Mouse (Mus musculus) hindbrain, embryonic 13.5 days (tissue): ENCODE results near the gene Gpr176. TPM values are rescaled to one million over a fixed set of nuclear protein-coding genes. Genes with fewer than 3 reads are reported as not detected.
"Not testable (repeated sequence)": the region's sequence is repeated elsewhere in the genome, so short reads cannot be mapped to it uniquely, and the experiment has no call there.

Experiments used
- ATAC-seq: fragments of 200-750 bp; cut with Nextera tagmentation; 2 replicates; pipeline ENCODE4 v1.8.0; 2017; ENCODE audit warnings: moderate TSS enrichment; ENCODE audit not compliant: low FRiP score
- H3K27ac ChIP-seq: fragments of 300-500 bp; sonication (generic); 2 replicates; pipeline ENCODE4 v1.5.1; 2015; ENCODE audit warnings: inconsistent platforms, mild to moderate bottlenecking, moderate library complexity
- H3K27me3 ChIP-seq: fragments of 300-500 bp; sonication (generic); 2 replicates; pipeline ENCODE4 v1.6.1; 2015; ENCODE audit warnings: mild to moderate bottlenecking, inconsistent platforms
- H3K36me3 ChIP-seq: fragments of 300-500 bp; sonication (generic); 2 replicates; pipeline ENCODE4 v1.6.1; 2015; ENCODE audit warnings: mild to moderate bottlenecking, inconsistent platforms
- H3K4me1 ChIP-seq: fragments of 300-500 bp; sonication (generic); replicated peaks from 2 replicates; pipeline ENCODE4 v1.6.1; 2015; ENCODE audit warnings: inconsistent platforms
- H3K4me2 ChIP-seq: fragments of 300-500 bp; sonication (generic); 2 replicates; pipeline ENCODE4 v1.6.1; 2015; ENCODE audit warnings: inconsistent platforms, mild to moderate bottlenecking, moderate library complexity
- H3K4me3 ChIP-seq: fragments of 300-500 bp; sonication (generic); 2 replicates; pipeline ENCODE4 v1.5.1; 2015; ENCODE audit warnings: mild to moderate bottlenecking, inconsistent platforms
- H3K9ac ChIP-seq: fragments of 300-500 bp; sonication (generic); 2 replicates; pipeline ENCODE4 v1.6.1; 2015; ENCODE audit warnings: mild to moderate bottlenecking, inconsistent platforms
- H3K9me3 ChIP-seq: fragments of 300-500 bp; sonication (generic); 2 replicates; pipeline ENCODE4 v1.6.1; 2016; ENCODE audit warnings: inconsistent platforms
- WGBS: fragments of 180-500 bp; shearing (Covaris S2); methylation state at CpG from one replicate; pipeline ENCODE4 v1.1.7; 2015; 5-methylcytosine and 5-hydroxymethylcytosine counted together
- polyA plus RNA-seq: library from polyadenylated mRNA; unstranded; fragments of >200 nt; fragmentation: Nextera tagmentation; extraction: Ambion mirVana; gene quantifications from 2 replicates; pipeline ENCODE4 v1.2.1, GENCODE M21; 2015

Gene Gpr176
- polyA plus RNA-seq, 1 experiment from 2014 or later = 2.8 TPM

DNA sequence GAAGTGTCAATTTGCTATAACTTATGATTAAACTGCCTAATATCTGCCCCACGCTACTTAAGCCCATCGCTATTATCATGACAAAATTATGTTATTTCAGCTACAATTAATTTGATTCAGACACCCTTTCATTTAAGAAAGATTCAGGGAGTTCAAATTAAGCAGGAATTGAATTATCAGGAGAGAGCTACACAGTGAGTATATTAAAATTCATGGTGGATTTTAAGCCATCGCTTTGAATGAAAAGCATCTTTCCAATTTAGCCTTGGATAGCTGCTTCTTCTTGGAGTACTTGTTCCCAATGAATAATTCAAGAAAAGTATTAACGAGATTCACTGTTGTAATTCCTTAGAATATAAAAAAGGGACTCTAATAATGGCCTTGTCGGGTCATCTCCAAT, 79.6 kb downstream of the Gpr176 start:
- no peak overlapping the region for H3K9ac ChIP-seq
- no peak overlapping the region for H3K4me3 ChIP-seq
- H3K9me3 ChIP-seq = no peaks in the 10 kb centered on the region
- H3K4me2 ChIP-seq = no peak overlapping the region
- no peak overlapping the region for H3K27ac ChIP-seq
- no peaks in the 10 kb centered on the region for H3K36me3 ChIP-seq
- peaks cover 15% of the 10 kb centered on the region; the same call in 1 of the 2 replicates for H3K4me1 ChIP-seq
- H3K27me3 ChIP-seq = no peaks in the 10 kb centered on the region
- ATAC-seq = no peak
- WGBS = 67% methylated on average over 5 of the region's 5 CpGs

DNA sequence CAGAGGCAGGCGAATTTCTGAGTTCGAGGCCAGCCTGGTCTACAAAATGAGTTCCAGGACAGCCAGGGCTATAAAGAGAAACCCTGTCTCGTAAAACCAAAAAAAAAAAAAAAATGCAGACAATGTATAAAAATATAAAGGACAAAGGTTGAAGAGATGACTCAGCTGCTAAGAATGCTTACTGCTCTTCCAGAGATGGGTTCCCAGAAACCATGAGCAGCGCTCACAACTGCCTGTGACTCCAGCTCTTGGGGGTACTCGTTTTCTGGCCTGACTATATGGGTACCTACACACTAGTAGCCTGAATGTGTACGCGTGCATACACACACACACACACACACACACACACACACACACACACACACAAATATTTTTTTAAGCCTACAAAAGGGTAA, 84.2 kb downstream of the Gpr176 start:
- not testable (repeated sequence) for ATAC-seq, H3K36me3 ChIP-seq, H3K27me3 ChIP-seq, H3K27ac ChIP-seq, H3K4me1 ChIP-seq, H3K4me2 ChIP-seq, H3K9ac ChIP-seq, H3K4me3 ChIP-seq, H3K9me3 ChIP-seq
- WGBS = 92% methylated on average over 7 of the region's 7 CpGs

GRCm38 (mm10) chr2:118288326-118289065, 84.7 kb downstream of the Gpr176 start:
- Histone ChIP-seq H3K4me2 (no peak overlapping the region), H3K4me1 (no peaks in the 10 kb centered on the region), H3K4me3 (no peak overlapping the region), H3K9me3 (no peaks in the 10 kb centered on the region), H3K27ac (no peak overlapping the region), H3K9ac (no peak overlapping the region), H3K27me3 (no peaks in the 10 kb centered on the region), H3K36me3 (no peaks in the 10 kb centered on the region)
- 94% methylated on average over 9 of the region's 9 CpGs for WGBS
- no peak for ATAC-seq

GRCm38 (mm10) chr2:118287678-118288077, 85.5 kb downstream of the Gpr176 start:
- WGBS = 83% methylated on average over 4 of the region's 4 CpGs
- no peaks in the 10 kb centered on the region for H3K9me3 ChIP-seq
- no peak overlapping the region for H3K27ac ChIP-seq
- H3K27me3 ChIP-seq = no peaks in the 10 kb centered on the region
- H3K4me3 ChIP-seq = no peak overlapping the region
- H3K4me2 ChIP-seq = no peak overlapping the region
- H3K36me3 ChIP-seq = no peaks in the 10 kb centered on the region
- H3K9ac ChIP-seq = no peak overlapping the region
- no peaks in the 10 kb centered on the region for H3K4me1 ChIP-seq
- ATAC-seq = no peak

- Histone ChIP-seq H3K4me1 (no peaks in the 10 kb centered on the region), H3K9ac (no peak overlapping the region), H3K4me3 (no peak overlapping the region), H3K36me3 (no peaks in the 10 kb centered on the region), H3K27me3 (no peaks in the 10 kb centered on the region), H3K27ac (no peak overlapping the region), H3K4me2 (no peak overlapping the region), H3K9me3 (no peaks in the 10 kb centered on the region)
- no peak for ATAC-seq
- 85% methylated on average over 3 of the region's 3 CpGs for WGBS
These were observed 90.8 kb downstream of the Gpr176 start for GRCm38 (mm10) chr2:118282467-118282866.

DNA sequence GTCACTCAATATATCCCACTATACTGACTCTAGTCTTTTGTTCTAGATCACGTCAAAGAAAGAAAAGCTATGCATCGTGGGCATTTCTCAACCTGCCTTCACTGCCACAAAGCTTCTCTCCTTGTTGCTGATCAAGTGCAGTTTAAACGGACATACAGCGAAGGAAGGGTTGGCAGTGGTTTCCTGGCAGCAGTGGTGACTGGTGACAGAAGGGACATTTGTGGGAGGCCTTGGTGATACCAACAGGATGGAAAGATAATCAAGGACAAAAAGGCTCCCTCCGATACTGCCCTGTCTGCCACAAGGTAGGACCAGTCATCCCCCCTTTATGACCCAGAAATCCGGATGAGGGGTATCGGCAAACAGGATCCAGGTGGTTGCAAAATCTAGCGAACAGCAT, 95.0 kb downstream of the Gpr176 start:
- no peaks in the 10 kb centered on the region for H3K36me3 ChIP-seq
- no peak overlapping the region for H3K4me2 ChIP-seq
- no peak overlapping the region for H3K4me3 ChIP-seq
- no peak overlapping the region for H3K27ac ChIP-seq
- no peaks in the 10 kb centered on the region for H3K9me3 ChIP-seq
- no peak for ATAC-seq
- H3K4me1 ChIP-seq = peaks cover 8% of the 10 kb centered on the region; the same call in 1 of the 2 replicates
- no peaks in the 10 kb centered on the region for H3K27me3 ChIP-seq
- 93% methylated on average over 8 of the region's 8 CpGs for WGBS
- H3K9ac ChIP-seq = no peak overlapping the region

DNA sequence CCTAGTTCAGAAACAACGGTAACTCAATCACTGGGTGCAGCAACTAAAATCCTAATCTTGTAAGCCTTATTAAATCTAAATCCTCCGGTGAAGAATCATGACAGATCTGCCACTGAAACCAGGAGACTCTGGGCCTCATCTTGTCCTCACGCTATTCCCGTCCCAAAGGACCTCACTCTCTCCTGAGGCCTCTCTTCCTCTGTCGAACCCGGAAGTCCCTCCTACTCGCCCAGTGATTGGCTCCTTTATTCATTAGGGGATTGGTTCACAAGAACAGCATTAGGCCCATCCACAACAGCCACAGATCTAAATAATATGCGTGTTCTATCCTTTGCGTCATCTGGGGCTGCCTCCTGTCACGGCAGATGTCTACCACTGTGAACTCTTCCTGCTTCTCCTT, 101.6 kb downstream of the Gpr176 start:
- Histone ChIP-seq H3K27ac (no peak overlapping the region), H3K9me3 (no peaks in the 10 kb centered on the region), H3K4me1 (peaks cover 11% of the 10 kb centered on the region; the same call in 1 of the 2 replicates), H3K9ac (no peak overlapping the region), H3K36me3 (no peaks in the 10 kb centered on the region), H3K4me2 (no peak overlapping the region), H3K27me3 (0 out of 2 replicates have a peak, but pooled peaks cover 3% of the 10 kb centered on the region), H3K4me3 (no peak overlapping the region)
- 86% methylated on average over 10 of the region's 10 CpGs for WGBS
- ATAC-seq = no peak

- peaks cover 7% of the 10 kb centered on the region; the same call in 1 of the 2 replicates for H3K4me1 ChIP-seq
- no peak overlapping the region for H3K27ac ChIP-seq
- WGBS = 66% methylated on average over 14 of the region's 14 CpGs
- H3K9ac ChIP-seq = no peak overlapping the region
- H3K36me3 ChIP-seq = no peaks in the 10 kb centered on the region
- peak; percentile 46; the same call in 1 of the 2 replicates for ATAC-seq
- 0 out of 2 replicates have a peak, but pooled peaks cover 5% of the 10 kb centered on the region for H3K27me3 ChIP-seq
- H3K4me3 ChIP-seq = no peak overlapping the region
- H3K9me3 ChIP-seq = no peaks in the 10 kb centered on the region
- no peak overlapping the region for H3K4me2 ChIP-seq
These were observed 103.0 kb downstream of the Gpr176 start for GRCm38 (mm10) chr2:118270213-118270612.

DNA sequence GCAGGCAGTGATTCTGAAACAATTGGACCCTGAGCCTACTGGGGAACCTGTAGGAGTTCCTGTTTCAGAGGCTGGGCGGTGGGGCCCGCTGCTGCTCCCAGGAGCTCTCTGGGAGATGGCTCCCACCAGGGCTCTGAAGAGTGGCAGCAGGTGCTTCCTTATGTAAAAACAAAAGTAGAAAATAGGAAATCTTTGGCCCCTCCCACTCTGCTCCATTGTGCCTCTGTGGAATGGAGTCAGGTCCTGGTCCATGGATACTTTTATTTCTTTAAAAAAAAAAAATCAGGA, 109.4 kb downstream of the Gpr176 start:
- H3K4me1 ChIP-seq = no peaks in the 10 kb centered on the region
- H3K4me2 ChIP-seq = no peak overlapping the region
- H3K9me3 ChIP-seq = no peaks in the 10 kb centered on the region
- 41% methylated on average over 2 of the region's 2 CpGs for WGBS
- no peak for ATAC-seq
- no peak overlapping the region for H3K9ac ChIP-seq
- H3K4me3 ChIP-seq = no peak overlapping the region
- peaks cover 9% of the 10 kb centered on the region; the same call in 1 of the 2 replicates for H3K27me3 ChIP-seq
- no peak overlapping the region for H3K27ac ChIP-seq
- no peaks in the 10 kb centered on the region for H3K36me3 ChIP-seq

GRCm38 (mm10) chr2:118263151-118263913, 109.9 kb downstream of the Gpr176 start:
- Histone ChIP-seq H3K4me2 (no peak overlapping the region), H3K9me3 (no peaks in the 10 kb centered on the region), H3K36me3 (no peaks in the 10 kb centered on the region), H3K4me1 (no peaks in the 10 kb centered on the region), H3K4me3 (no peak overlapping the region), H3K9ac (no peak overlapping the region), H3K27me3 (peaks cover 9% of the 10 kb centered on the region; the same call in 1 of the 2 replicates), H3K27ac (no peak overlapping the region)
- peak; percentile 57; the same call in 1 of the 2 replicates for ATAC-seq
- WGBS = 23% methylated on average over 8 of the region's 8 CpGs

DNA sequence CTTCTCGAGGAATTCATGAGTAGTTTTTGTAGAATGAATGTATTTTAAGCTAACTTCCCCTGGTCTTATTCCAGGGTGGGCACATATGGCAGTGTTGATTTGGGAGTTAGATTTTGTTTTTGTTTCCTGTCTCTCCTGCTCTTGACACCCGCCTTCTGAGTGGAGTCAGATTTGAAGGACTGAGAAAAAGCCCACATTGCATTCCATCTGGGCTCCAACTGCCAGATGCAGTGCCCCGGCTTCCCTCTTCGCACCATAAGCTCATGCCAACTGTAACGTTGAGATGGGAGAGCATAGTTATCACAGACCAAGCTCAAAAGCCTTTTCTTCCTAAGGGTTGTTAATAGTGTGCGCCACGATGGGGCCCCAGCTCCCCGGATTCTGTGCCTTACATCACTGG, 110.5 kb downstream of the Gpr176 start:
- no peak overlapping the region for H3K27ac ChIP-seq
- no peak overlapping the region for H3K4me3 ChIP-seq
- ATAC-seq = no peak
- H3K4me1 ChIP-seq = no peaks in the 10 kb centered on the region
- H3K9ac ChIP-seq = no peak overlapping the region
- WGBS = 62% methylated on average over 8 of the region's 8 CpGs
- H3K9me3 ChIP-seq = no peaks in the 10 kb centered on the region
- no peak overlapping the region for H3K4me2 ChIP-seq
- no peaks in the 10 kb centered on the region for H3K36me3 ChIP-seq
- H3K27me3 ChIP-seq = peaks cover 11% of the 10 kb centered on the region; the same call in 1 of the 2 replicates

DNA sequence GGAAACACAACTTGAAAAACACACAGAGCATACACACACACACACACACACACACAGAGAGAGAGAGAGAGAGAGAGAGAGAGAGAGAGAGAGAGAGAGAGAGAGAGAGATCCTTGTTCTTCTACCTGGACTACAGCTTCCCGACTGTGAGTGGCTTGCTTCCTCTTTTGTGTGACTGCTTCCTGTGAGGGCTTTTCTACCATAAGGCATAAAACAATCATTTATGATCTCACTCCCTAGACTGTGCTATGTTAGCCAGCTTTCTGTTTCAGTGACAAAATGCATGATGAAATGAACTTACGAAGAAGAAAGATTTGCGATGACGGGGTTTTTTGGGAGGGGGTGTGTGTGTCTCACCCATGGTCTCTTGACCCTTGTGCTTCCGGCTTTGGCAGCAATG, 113.5 kb downstream of the Gpr176 start:
- no peak overlapping the region for H3K9ac ChIP-seq
- ATAC-seq = no peak
- peaks cover 6% of the 10 kb centered on the region; the same call in 1 of the 2 replicates for H3K27me3 ChIP-seq
- no peak overlapping the region for H3K27ac ChIP-seq
- H3K9me3 ChIP-seq = no peaks in the 10 kb centered on the region
- 87% methylated on average over 5 of the region's 5 CpGs for WGBS
- H3K4me3 ChIP-seq = no peak overlapping the region
- H3K4me1 ChIP-seq = peaks cover 6% of the 10 kb centered on the region; the same call in 1 of the 2 replicates
- no peaks in the 10 kb centered on the region for H3K36me3 ChIP-seq
- H3K4me2 ChIP-seq = no peak overlapping the region
